Mouse (Mus musculus) thymus, adult 18-20 months (tissue): ENCODE measurements around the gene Fam196b.

Experiments used
- DNase-seq, 2 experiments: peaks; one replicate each; pipeline ENCODE4 v3.0.0; 2022; ENCODE audit warnings: mixed read lengths in 2 of 2

Fam196b gene

DNA sequence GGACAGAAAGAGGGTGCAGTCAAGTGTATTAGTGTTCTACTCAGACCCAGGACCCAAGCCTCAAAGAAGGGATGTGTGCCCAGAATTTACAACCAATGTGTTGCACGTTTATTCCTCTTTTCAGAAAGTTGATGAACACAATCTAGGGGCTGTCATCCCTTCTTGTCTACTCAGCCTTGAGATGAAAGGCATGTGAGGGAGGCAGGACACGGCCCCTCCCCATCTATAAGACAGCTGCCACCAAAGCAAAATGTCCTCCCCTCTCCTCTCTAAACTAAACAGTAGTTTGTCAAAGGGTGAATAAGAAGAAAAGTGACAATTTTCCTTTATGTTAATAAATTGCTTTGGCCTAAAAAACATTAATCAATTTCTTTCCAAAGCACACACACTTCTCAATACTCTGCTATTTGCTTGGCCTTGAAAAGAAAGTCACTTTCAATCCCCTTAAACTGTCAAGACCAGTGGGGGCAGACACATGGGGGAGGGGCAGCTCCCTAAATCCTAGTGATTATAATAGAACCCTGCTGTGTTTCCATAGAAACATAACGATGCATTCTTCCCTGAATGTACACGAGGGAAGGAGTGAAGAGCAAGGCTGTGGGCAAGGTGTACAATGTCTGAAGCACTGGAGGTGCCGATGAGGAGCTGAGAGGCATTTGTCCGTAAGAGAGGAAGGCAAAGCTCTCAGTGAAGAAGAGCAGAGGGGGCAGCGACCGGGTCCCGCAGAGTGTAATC is 101.4 kb downstream of the Fam196b start:
- no peak for DNase-seq

DNA sequence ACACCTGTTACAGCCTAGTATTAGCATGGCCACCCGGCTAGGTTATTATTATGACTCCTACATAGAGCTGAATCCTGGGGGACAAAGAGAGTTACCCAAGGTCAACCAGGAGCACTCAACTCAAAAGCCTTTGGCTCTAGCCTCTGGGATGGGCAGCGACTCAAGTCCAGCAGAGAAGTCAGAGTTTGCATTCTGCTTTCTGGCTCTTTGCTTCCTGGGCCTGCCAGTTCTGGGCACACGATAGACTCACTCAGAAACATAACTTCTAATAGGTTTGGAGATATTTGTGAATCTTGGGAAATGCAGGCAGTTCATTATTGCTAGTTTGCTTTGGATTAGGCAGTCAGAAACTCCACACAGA is 102.0 kb downstream of the Fam196b start:
- DNase-seq, result no peak

DNA sequence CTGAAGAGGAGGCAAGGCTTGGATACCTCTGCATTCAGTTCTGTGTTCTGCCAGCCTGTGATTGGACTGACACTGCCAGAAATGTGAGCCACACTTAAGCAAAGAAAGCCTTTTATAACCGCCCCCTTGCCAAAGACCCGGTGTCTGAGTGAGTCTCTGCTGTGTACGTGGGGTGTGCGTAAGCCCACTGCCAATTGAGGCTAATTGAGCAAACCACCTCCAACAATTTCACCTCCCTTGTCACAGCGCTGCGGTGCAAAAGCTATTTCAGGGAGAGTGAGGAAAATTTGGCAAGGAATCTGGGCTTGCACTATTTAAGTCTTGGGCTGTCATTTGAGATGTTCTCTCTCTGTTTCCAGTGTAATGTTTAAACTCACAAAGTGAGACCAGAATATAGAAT is 106.4 kb downstream of the Fam196b start:
- no peak for DNase-seq

DNA sequence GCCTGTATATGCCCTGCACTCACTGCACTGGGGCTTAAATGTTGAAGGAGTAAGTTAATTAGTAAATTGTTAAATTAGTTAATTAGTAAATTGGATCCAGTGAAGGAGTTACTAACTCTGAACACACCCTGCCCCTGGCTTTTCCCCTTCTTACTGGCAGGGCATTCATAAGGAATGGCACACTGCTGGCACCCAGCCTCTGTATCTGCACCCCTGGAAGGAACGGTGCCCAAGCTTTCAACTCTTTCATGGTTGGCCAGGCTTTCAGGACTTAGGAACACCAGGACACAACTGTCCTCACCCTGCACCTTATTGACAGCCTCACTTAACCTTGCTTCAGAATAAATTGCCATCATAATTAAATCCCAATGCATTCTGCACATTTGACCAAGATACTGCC is 109.9 kb downstream of the Fam196b start:
- no peak for DNase-seq

DNA sequence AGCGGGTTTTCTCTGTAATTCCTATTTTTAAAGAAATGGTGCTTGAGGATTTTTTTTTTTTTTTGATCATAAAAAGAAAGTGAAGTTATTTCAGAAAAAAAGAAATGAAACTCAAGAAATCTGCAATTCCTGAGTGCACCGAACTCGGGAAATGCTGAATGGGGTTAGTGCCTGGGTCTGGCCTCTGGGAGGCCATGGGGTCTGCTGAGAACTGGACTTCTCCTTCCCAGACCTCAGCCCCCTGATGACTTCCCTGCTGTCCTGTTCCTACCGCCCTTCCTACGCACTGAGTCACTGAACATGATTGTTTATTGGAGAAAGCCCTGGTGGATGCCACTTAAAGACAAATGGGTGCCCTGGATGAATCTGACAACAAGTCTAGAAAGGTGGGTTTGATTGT is 112.6 kb downstream of the Fam196b start:
- DNase-seq, result no peak

DNA sequence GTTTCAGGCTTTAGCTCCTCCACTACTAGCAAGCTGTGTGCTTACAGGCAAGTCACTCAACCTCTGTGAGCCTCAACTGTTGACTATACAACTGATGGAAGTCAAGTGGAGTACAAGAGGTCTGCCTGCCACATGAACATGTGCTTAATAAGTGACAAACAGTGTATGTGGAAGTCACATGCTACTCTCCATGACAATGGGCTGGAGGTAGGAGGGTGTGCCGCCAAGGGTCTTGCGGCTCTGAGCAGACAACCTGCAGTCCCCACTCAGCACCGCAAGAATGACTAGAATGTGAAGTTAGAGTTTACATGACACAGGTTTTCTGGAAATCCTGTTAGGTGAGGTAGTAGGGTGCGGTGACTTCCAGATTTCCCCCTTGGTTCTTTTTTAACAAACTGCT is 116.3 kb downstream of the Fam196b start:
- DNase-seq, result no peak

- no peak for DNase-seq
Observed at GRCm38 (mm10) chr11:34431371-34431770, 116.7 kb downstream of the Fam196b start.

DNA sequence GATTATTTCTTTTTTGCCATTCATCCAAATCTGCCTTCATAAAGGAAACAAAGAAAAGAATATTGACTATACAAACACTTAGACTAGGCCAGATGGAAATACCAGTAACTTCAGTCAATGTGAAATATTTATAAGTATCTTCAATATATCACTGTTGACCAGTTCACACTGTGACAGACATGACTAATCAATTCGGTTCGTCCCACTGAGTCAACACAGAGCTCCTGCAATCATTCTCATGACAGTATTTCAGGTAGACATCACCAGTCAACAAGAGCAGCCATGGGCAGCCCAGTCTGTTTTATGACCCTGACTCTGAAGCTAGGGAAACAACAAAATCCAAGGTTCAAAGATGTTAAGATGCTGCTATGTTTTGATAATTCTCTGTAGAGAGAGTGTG is 117.4 kb downstream of the Fam196b start:
- DNase-seq, result no peak

- DNase-seq, result no peak
Observed at GRCm38 (mm10) chr11:34437446-34437845, 122.8 kb downstream of the Fam196b start.

DNA sequence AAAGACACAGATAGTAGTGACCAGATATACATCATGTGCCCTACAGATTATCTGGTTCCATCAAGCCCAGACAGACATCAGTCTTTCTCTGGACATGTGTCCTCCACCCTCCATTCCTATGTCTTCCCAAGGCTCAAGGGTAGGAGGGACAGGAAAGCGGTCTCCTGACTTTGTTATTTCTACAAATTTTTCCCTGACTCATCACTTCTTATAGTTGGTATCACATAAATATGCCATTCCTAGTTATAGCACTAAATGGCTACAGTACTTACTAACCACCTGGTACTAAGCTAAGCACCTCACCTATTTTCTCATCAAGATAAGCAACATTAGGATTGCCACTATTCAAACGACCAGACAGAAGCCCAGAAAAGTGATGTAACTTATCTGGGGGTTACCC is 123.8 kb downstream of the Fam196b start:
- no peak for DNase-seq

- DNase-seq, result no peak
Observed at GRCm38 (mm10) chr11:34447891-34448290, 133.3 kb downstream of the Fam196b start.

GRCm38 (mm10) chr11:34449944-34450343 is 135.3 kb downstream of the Fam196b start:
- no peak for DNase-seq

- no peak for DNase-seq
Observed at GRCm38 (mm10) chr11:34467056-34467455, 152.4 kb downstream of the Fam196b start.

DNA sequence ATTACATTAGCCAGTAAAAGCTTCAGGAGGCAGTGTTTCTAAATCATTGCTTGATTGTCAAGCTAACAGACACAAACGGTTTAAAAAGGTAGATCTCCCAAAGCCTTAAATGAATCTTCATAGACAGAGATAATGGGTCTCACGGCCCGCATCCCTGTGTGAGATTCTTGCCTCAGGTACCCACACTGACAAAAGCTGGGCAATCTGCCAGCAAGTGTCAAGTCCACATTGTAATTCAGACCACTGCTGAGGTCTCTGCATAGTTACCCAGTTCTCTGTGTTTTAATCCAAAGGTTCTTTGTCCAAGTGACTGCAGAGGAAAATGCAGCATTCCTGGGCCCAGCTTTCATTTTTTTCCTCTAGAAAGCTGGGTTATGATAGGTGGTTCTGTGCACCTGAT is 153.9 kb downstream of the Fam196b start:
- DNase-seq, result no peak

DNA sequence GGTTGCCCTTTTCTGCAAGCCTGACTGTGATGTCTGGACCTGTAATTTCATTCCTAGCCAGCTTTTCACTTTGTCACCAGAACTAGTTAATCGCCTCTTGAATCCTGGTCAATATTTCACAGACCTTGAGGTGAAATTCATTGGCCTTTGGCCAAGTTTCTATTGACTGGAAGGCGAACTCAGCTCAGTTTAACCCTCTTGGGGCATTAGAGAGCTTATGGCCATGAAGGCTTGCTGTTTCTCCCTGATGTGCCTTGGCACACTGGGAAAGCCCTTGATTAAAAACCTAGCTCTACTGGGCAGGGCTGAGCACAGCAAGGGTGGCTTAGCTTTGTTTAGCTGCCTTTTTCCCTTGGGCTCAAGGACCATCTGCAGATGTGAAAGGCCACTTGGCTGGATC is 155.2 kb downstream of the Fam196b start:
- no peak for DNase-seq
